Mouse (Mus musculus) common myeloid progenitor, adult 5-6 weeks (primary cell): ENCODE results near the gene Kmt5b. TPM values are rescaled to one million over a fixed set of nuclear protein-coding genes. Genes with fewer than 3 reads are reported as not detected.
A peak's percentile ranks its signal among the peaks of the same experiment; 100 is the strongest.

Experiments
- ATAC-seq: replicated peaks from 2 replicates; pipeline ENCODE4 v1.8.0; 2016; ENCODE audit warnings: low read depth, mild to moderate bottlenecking, moderate TSS enrichment, inconsistent platforms; ENCODE audit not compliant: poor library complexity, severe bottlenecking
- total RNA-seq: library from RNA; stranded (forward); fragments of 200-1000, 187-1606 nt; gene quantifications from 2 replicates; pipeline ENCODE4 v1.2.3, GENCODE M21; 2017

The Kmt5b gene
- total RNA-seq, 1 experiment from 2014 or later = 51.6 TPM

DNA sequence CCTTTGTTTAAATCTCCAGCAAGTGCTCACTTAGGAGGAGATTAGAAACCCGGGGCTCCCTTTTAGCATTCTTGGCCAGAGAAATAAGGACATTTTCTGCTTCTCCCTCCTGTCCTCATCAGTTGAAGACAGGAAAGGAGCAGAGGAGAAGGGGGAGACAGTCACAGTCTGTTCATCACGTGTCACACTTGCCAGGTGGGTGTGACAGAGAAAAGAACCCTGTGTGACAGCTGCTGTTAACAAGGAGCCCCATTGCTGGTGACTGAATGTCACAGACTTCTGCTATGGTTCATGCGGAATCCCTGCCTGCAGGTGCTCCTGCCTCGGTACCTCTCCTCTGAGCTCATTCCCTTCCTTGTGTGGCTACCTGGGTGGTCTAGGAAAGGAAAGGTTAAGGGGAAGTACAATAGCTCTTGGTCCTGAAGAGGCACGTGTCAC, 73.0 kb downstream of the Kmt5b start:
- ATAC-seq = no peak

DNA sequence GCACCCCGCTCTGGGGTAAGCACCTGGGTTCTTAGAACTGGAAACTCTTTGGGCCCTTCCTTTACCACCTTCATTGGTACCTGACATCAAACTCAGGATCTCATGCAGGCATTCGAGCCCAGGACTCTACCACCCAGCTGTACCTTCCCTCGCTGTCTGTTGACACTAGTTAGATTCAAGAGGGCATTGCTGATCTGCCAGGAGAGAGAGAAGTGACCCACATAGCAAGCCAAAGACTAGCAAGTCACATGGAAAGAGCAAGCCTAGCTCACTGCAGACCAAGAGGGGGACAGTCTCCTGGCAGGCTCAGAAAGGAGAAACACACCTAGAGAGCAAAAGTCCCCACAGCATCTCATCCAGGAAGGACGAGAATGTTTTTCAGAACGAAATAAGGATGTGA, 73.5 kb downstream of the Kmt5b start:
- ATAC-seq = no peak

DNA sequence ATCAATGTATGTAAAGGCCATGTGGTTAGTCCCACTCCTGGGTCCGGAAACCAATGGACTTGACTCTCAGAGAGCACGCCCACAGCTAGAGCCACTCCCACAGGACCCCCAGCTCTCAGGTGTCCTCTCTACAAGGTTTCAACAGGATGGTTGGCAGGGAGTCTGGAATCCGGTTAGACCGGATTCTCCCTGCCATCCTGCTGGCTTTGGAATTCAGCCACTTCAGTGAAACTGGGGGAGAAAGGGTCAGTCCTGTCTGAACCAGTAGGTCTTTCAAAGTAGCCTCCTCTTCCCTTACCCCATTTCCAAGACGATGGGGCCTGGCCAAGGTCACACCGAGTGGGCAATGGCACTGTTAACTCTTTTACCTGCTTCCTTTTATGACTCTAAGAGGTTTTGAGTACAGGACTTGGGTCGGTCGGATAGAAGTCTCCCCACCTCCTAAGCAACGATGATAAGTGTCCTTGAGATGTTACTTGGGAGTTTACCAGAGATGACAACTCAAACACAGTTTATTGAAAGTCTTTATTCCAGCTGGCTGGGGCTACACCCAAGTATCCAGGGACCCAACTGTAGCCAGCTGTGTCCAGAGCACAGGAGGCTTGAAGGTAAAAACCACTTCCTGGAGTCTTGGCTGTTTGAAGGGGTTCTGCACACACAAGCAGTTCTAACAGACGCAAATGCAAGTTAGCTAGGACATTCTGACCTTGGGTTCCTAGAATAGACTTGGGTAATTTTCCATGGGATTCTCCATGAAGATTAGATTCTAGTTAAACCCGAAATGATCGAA, 75.3 kb downstream of the Kmt5b start:
- no peak for ATAC-seq

DNA sequence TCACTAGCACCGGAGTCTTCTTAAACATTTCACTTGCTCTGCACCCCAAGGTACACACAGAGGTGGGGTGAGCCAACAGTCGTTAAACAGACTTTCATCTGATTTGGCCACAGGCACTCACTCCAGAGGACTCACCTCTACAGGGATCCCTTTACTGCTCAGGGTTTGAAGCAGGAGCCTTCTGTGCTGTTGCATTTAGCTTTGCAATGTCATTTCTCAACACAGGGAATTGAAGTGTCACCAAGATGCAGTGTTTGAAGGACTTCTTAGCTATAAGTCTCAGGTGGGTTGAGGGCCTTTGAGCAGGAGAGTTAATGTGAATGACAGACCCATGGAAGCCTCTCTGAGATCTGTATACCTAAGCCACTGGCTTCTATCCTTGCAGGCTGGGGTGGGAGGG, 76.4 kb downstream of the Kmt5b start:
- ATAC-seq = no peak

DNA sequence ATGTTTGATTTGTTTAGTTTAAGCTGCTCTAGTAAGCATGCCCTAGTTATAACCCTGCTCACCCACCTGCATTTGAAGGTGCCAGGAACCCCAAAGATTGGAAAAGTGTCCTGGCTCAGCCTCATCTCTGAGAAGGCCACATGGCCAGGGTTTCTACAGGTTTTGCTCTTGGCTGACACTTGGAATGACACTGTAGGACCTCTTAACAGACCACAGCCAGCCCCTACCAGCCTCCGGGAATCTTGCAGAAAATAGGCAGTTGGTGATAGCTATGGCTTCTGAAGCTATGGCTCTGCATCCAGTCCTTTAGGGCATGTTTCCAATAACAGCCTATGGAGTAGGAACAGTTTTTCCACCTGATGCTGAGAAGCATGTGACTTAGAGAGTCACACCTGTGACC, 77.6 kb downstream of the Kmt5b start:
- ATAC-seq = no peak

DNA sequence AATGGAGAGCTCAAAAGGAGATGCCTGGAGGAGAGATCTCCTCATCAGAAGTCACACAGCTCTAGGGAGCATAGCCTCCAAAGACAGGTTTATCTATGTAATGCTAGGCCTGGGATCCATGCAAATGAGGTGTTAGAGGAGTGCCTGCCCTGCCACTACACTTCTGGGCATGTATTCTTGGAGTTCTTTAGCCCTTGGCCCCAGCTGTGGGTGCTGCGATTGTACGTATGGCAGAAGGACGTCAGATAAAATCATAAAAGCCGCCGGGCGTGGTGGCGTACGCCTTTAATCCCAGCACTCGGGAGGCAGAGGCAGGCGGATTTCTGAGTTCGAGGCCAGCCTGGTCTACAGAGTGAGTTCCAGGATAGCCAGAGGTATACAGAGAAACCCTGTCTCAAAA, 78.1 kb downstream of the Kmt5b start:
- ATAC-seq = no peak

DNA sequence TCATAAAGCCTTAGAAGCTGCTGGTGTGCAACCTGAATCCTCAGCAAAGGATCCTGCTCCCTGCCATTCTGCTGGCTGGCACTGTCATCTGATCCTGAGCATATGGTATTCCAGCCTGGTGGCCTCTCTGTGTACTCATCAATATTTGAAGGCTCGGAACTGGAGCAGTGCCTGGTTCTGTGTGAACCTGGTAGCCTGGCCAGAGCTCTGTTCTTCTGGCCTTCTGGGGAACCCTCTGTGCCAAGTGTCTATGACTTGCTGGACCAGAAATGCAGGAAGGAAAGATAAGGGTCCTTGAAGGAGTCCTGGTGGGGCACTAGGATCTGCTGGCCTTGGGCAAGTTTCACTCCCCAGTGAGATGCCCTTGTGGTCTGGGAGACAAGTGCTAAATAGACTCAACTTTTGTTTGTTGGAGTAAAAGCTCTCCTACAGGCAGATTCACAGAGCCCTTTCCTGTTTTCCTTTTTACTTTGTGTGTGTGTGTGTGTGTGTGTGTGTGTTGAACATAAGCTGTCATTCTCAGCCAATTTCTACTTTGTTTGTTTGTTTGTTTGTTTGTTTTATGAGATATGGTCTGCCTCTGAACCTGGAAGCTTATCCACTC, 78.7 kb downstream of the Kmt5b start:
- no peak for ATAC-seq

DNA sequence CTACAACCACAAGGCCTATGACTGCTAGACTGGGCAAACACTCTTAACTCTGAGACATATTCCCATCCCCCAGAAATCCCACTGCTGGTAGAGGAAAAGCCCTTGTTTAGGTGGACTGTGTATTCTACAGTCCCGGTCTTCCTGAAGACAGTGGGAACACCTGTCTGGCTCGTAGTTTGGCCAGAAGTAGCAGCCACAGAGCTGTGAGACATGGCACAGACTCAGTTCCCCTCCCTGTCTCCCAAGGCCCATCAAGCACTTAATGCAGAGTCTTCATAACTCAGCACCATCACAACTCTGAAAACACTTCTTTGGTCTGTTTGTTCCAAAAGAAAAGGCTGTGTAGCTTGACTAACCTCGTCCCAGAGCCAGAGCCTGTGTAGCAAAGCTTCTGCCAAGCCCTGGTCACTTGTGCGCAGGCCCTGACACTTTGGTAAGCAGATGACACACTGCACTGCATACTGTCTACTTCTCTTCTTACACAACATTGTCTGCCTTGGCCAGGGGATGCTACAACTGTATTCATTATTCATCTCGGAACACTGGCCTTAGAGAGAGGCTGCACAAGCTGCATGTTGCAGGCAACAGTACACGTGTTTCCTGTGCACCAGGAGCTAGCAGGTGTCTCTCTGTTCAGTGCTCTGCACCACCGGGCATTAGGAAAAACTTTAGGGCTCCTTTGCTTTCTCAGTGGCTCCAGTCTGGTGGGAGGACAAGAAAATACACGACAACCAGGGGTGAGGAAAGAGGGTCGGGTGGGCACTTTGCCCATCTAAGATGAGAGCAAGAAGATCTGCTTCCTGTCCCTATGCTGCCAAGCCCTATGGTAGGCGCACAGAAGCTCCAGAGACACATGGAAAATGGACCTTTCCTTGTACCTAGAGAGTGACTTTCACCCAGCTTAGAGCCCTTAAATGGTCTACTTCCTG, 79.7 kb downstream of the Kmt5b start:
- no peak for ATAC-seq

DNA sequence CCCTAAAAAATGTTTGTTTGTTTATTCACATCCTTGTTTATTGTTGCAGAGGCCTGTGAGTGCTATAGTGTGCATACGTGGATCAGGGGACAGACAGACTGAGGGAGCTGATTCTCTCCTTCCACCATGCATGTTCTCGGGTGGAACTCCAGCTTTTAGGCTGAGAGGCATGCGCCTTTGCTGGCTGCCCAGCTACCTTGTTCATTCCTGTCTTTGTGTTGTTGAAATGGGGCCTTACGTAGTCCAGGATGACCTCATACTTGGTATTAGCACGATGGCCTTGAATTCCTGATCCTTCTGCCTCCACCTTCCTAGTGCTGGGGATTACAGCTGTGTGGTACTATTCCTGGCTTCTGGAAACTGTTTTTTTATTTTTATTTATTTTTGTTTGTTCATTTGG, 80.5 kb downstream of the Kmt5b start:
- ATAC-seq = no peak

DNA sequence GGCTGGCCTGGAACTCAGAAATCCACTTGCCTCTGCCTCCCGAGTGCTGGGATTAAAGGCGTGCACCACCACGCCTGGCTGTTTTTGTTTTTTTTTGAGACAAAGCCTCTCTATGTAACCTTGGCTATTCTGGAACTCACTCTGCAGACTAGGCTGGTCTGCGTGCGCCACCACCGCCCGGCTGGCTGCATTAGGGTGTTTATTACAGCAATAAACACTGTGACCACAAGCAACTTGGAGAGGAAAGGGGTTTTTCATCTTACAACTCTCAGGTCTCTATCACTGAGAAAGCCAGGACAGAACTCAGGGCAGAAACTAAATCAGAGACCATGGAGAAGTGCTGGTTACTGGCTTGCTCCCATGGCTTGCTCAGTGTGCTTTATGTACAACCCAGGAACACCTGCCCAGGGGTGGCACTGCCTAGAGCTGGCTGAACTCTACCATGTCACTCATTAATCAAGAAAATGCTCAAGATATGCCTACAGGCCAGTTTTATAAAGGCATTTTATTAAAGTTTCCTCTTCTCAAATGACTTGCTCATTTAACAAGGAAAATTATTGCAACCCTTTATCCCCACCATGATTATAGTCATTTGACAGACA, 81.1 kb downstream of the Kmt5b start:
- no peak for ATAC-seq

DNA sequence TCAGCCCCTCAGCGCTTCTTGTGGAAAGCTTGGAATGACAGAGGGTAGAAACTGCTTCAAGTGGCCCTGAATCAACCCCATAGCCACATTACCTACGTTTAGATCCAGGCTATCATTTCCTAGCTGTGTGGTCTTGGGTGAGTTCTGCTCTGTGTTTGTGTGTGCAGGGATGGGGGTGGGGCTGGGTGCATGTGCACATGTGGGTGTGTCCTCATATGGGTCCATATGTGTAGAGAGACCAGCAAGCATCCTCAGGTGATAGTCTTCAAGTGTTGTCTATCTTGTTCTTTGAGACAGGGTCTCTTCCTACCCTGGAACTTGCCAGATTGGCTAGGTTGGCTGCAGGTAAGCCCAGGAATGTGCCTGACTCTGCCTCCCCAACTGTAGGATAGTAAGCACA, 82.0 kb downstream of the Kmt5b start:
- no peak for ATAC-seq

DNA sequence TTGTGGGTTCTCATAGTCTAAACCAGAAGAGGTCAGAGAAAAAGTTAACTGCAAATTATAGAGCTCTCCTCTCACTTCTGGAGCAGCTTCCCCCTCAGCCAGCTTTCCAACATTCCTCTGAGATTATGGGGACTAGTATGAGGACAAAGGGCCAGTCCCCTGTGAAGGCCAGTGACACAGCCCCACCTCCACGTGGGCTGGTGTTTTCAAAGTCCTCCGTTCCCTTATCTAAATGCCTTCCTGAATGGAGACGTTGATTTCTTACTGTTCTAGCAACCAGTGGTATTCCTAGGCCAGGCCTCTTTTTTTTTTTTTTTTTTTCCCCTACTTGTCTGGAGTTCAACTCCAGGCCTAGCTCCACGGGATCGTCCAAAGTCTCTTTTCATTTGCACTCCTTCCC, 82.9 kb downstream of the Kmt5b start:
- no peak for ATAC-seq

DNA sequence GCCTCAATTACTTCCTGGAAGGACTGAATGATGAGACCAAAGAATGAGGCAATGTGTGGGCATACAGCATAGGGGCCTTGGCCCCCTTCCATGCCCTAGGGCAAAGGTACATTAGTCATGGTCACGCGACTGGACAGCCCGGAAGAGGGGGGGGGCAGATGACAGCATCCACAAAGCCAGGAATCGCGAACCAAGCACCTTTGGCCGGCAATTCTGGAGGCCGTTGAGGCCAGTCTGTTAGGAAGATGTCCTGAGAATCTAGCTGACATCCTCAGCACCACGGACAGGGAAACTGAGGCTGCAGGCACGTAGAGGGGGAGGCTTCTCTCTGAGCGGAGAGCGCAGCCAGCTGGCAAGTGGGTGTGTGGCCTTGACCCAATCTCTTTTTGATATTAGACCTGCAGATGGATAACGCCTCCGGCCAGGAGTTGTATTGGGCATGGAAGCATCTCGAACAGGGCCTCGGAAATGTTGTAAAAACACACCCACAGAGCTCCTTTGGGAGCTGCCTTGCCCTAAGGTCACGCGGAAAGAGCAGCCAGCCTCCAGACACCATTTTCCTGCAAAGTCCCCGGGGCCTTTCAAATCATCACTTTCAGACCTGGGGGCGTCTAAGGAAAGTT, 83.7 kb downstream of the Kmt5b start:
- ATAC-seq = peak; percentile 10; the same call in 1 of the 2 replicates

DNA sequence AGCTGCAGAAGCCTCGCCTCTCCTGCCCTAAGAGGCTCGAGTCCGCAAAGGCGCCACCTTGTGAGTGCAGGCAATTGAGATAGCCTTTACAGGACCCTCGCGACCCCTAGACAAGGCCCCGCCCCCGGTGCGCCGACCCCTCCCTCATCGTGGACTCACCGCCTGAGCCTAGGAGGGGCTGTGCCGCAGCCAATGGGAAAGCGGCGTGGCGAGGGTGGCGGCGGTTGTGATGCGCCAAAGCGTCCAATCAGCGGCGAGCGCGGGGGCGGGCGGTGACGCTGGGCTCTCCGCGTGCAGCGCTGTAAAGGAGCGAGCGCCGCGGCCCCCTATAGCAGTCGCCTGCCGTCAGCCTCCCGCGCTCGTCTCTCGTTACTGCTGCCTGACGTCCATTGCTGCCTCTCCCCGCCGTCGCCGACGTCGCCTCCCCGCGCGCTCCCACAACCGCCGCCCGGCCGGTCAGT, 84.3 kb downstream of the Kmt5b start, which contains the start of gene Chka:
TSS of gene Chka (plus strand) at position 272 of the 461 bp plus-strand sequence.
- peak; percentile 97 for ATAC-seq

DNA sequence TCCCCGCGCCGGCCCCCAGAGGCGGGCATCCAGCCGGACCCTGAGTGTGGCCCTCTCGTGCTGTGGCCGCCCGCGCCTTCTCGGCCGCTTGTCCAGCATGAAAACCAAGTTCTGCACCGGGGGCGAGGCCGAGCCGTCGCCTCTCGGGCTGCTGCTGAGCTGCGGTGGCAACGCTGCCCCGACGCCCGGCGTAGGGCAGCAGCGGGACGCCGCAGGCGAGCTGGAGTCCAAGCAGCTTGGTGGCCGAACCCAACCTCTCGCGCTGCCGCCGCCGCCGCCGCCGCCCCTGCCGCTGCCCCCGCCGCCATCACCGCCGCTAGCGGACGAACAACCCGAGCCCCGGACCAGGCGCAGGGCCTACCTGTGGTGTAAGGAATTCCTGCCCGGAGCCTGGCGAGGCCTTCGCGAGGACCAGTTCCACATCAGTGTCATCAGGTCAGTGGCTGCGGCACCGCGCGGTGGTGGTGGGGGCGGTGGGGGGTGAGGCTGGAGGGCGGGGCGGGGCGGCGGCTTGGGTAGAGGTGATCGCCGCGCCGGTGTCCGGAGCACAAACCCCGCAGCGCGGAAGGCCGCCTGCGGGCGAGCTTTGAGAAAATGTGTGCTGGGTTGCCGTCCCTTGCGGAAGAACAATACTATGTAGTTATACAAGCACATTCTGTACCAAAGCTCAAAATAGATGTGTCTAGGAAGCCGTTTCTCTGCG, 84.9 kb downstream of the Kmt5b start:
- ATAC-seq = no peak

DNA sequence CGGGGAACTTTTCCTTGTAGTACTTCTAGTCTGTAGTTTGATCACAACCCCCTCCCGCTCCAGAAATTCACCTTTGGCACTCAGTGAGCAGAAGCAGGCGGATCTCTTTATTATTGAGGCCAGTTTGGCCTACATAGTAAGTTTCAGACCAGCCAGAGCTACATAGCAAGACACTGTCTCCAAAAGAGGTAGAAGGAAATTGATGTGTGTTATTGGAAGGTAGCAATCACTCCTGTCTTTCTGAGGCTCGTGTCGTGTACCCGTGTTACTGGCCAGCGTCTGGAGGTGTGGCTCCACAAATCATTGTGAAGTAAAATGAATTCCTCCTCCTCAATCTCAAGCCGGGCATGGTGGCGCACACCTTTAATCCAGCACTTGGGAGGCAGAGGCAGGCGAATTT, 85.9 kb downstream of the Kmt5b start:
- ATAC-seq = no peak

DNA sequence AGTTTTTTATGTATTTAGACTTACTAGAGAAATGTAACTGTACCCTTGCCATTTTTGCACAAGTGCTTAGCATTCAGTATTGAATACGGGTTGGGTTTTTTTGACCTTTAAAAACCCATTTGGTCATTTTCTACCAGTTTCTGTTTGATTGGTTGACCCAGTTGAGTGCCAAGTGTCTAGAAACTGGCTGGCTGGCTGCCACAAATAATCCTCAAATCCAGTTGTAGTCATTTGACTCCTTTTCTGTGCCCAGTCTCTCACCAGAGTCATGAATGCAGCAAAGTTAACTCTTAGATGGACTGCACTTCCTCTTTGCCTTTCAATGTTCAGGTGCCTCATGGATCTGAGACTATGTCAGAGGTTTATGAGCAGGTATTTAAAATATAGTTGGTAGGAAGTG, 86.7 kb downstream of the Kmt5b start:
- ATAC-seq = no peak

DNA sequence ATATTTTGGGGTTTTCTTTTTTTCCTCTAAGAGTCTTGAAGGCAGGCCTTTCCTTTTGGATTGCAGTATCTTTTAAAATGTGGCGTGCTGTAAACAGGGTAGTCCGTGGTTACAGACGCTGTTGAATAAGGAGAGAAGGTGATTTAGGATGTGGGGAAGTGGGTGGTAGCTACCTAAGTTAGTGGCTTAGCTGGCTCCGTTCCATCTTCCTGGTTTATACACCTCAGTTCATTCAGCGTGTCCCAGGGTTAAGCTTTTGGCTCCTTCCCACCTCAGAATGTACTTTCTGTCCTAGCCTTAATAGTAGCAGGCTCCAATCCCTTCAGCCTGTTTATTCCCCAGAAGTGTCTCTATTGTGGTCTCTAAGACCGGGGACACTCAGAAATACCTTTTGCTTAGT, 87.9 kb downstream of the Kmt5b start:
- ATAC-seq = no peak

DNA sequence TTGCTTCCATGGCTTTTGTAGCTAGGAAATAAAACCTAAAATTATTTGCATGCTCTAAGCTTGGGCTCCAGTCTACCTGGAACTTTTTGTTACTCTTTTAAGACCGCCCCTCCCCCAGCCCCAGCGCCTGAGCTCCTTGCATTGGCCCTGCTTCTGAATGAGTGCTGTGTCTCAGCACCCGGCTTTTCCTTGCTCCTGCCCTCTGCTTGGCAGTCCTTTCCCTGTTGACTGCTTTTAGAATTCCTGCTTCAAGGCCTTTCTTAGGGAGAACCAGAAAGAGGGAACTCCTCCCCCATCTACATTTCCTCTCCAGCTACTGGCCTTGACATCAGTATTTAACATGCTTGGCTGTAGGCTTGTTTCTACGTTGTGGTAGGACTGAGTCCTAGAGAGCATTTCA, 88.4 kb downstream of the Kmt5b start:
- no peak for ATAC-seq
